Mouse (Mus musculus) heart, postnatal 4 days (tissue): Measurements from ENCODE around the gene Igfbp2. TPM values are rescaled to one million over a fixed set of nuclear protein-coding genes. Genes with fewer than 3 reads are reported as not detected.

ENCODE experiments used
- DNase-seq: peaks from one replicate; pipeline ENCODE4 v3.0.0; 2021
- total RNA-seq, 2 experiments: library from RNA; stranded (reverse); gene quantifications; 2 replicates each; pipeline ENCODE4 v1.2.3; 2021

Igfbp2 gene
- total RNA-seq, 2 experiments from 2014 or later = 5.3 to 8.4 TPM

GRCm38 (mm10) chr1:72873511-72874286 lies 49.4 kb downstream of the Igfbp2 start:
- DNase-seq = peak; percentile 66

DNA sequence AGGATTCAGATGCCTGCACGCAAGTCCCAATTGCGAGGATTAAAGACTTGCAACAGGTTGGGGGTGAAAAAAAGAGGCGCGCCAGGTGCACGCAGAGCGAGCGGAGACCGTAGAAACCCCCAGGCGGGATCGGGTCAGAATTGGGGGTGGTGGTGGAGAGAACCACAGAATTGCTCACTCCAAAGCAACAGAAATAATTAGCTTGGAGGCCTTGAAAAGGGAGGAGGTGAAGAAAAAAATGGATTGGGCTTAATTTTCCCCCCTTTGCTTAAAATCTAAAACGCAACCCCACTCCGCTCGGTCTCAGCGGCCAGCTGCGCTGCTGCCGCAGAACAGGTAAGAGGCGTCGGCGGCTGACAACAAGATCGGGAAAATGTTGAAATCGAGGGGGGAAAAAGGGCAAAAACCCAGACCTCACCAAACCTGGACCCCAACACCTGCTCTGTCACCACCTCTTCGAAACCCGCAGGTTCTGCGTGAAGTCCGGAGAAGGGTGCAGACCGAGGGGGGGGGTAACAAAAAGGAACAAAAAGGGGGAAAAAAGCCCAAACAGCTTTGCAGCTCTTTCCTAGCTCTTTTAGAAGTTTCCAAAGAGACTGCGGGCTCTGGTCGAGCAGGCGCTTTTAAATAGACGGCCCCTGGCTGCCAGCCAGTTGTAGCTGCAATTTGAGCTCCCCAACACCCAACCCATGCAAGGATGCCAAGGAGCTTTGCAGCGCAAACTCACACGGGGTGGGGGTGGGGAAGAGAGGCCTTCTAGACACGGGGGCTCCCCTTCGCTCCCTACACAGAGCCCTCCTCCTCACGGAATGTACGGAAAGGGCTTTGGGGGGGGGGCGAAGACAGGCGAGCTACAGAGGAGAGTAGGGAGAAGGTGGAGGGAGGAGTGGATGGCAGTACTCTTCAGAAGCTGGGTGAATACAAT lies 50.2 kb downstream of the Igfbp2 start, which contains the start of gene Igfbp5:
Gene Igfbp5, minus strand, starts transcription at position 598 of the 925 bp plus-strand sequence.
- DNase-seq = peak; percentile 90

GRCm38 (mm10) chr1:72875708-72876107 lies 51.4 kb downstream of the Igfbp2 start:
- DNase-seq = no peak

DNA sequence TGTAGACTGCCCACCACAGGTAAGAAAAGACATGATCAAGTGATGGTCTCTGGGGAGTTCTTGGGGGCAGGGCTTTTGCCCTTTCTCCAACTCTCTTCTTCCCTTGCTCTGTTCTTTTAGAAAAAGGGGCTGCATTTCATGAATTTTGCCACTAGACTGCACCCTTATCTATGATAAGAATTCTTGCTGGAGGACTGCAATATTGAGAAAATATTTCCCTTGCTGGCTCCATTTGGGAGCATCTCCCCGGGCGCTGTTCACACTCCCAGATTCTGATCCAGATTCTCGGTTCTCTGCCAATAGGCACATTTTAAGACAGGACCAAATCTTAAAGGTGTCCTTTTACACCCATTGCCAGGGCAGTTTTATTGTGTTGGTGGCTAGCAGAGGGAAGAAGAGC lies 51.8 kb downstream of the Igfbp2 start:
- no peak for DNase-seq

GRCm38 (mm10) chr1:72877892-72878291 lies 53.6 kb downstream of the Igfbp2 start:
- peak; percentile 62 for DNase-seq

GRCm38 (mm10) chr1:72878473-72879318 lies 54.4 kb downstream of the Igfbp2 start:
- DNase-seq = no peak

GRCm38 (mm10) chr1:72879319-72879634 lies 55.0 kb downstream of the Igfbp2 start:
- DNase-seq = no peak

GRCm38 (mm10) chr1:72885111-72885818 lies 61.0 kb downstream of the Igfbp2 start:
- DNase-seq = no peak

- DNase-seq = peak; percentile 43
Observed at GRCm38 (mm10) chr1:72885819-72886169, 61.5 kb downstream of the Igfbp2 start.

DNA sequence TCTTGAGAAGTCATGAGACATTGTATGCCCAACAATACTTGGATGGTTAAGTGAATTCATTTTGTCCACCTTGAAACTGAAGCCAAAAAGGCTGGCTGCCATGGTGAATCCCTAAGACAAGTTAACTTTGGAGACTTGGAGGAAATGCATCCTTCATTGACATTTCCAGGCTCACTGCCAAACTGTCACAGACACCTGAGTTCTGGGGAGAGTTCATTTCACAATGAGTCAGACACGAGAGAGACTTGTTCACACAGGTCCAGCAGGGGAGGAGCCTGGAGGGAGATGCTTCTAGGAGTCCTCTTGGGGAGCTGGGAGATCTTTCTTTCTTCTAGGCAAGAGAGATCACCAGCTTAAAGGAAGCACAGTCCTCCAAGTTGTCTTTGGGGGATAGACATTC lies 63.6 kb downstream of the Igfbp2 start:
- DNase-seq = no peak

- no peak for DNase-seq
Observed at GRCm38 (mm10) chr1:72895821-72896220, 71.5 kb downstream of the Igfbp2 start.

Other genes with a start within 250 kb of the Igfbp2 start
- 10 to 100 TPM; 32.3 to 34.7 TPM for gene Smarcal1, start 241.3 kb upstream of the Igfbp2 start, total RNA-seq
- not detected for gene Ankar, start 123.9 kb upstream of the Igfbp2 start, total RNA-seq
- 100 to 1,000 TPM; 918 to 961 TPM for gene Rpl37a, start 113.2 kb upstream of the Igfbp2 start, total RNA-seq
- gene Igfbp5, start 50.4 kb downstream of the Igfbp2 start, total RNA-seq = 100 to 1,000 TPM; 190 to 236 TPM
- gene Tnp1, start 191.4 kb downstream of the Igfbp2 start, total RNA-seq = not detected